Mouse (Mus musculus) ovary, adult 18-20 months (tissue): ENCODE results near the gene Nudc.

Experiments
- DNase-seq: peaks from one replicate; pipeline ENCODE4 v3.0.0; 2022; ENCODE audit warnings: low spot score, mixed read lengths

Nudc gene

GRCm38 (mm10) chr4:133545272-133546231 lies at the start of gene Nudc:
Gene Nudc (minus strand): TSS chr4:133545996.
- DNase-seq, result peak; percentile 93

- DNase-seq, result no peak
Observed at GRCm38 (mm10) chr4:133595538-133595937, 49.7 kb upstream of the Nudc start.

GRCm38 (mm10) chr4:133592570-133592969 lies 46.8 kb upstream of the Nudc start:
- no peak for DNase-seq

GRCm38 (mm10) chr4:133584059-133584951 lies 38.5 kb upstream of the Nudc start, which contains the start of gene Gpn2:
Gene Gpn2 (plus strand): TSS chr4:133584362.
- DNase-seq, result peak; percentile 66

- DNase-seq, result no peak
Observed at GRCm38 (mm10) chr4:133583690-133584058, 37.9 kb upstream of the Nudc start.

- no peak for DNase-seq
Observed at GRCm38 (mm10) chr4:133577983-133578382, 32.2 kb upstream of the Nudc start.

GRCm38 (mm10) chr4:133574843-133575202 lies 29.0 kb upstream of the Nudc start:
- no peak for DNase-seq

- DNase-seq, result peak; percentile 85
Observed at GRCm38 (mm10) chr4:133574070-133574842, 28.5 kb upstream of the Nudc start, which contains the start of gene Gpatch3. Gene Gpatch3 (plus strand): TSS chr4:133574745.

- peak; percentile 44 for DNase-seq
Observed at GRCm38 (mm10) chr4:133570066-133570466, 24.3 kb upstream of the Nudc start.

GRCm38 (mm10) chr4:133569291-133570065 lies 23.7 kb upstream of the Nudc start:
- DNase-seq, result no peak

GRCm38 (mm10) chr4:133567251-133567650 lies 21.5 kb upstream of the Nudc start:
- no peak for DNase-seq

- peak; percentile 77 for DNase-seq
Observed at GRCm38 (mm10) chr4:133563123-133563571, 17.4 kb upstream of the Nudc start.

- no peak for DNase-seq
Observed at GRCm38 (mm10) chr4:133561622-133562021, 15.8 kb upstream of the Nudc start.

GRCm38 (mm10) chr4:133559846-133560245 lies 14.1 kb upstream of the Nudc start:
- no peak for DNase-seq

GRCm38 (mm10) chr4:133557041-133557717 lies 11.4 kb upstream of the Nudc start:
- DNase-seq, result no peak

GRCm38 (mm10) chr4:133553448-133554330 lies 7.9 kb upstream of the Nudc start:
- peak; percentile 16 for DNase-seq

GRCm38 (mm10) chr4:133552768-133553447 lies 7.1 kb upstream of the Nudc start, which contains the start of gene Nr0b2:
Gene Nr0b2 (plus strand): TSS chr4:133553376.
- peak; percentile 75 for DNase-seq

- no peak for DNase-seq
Observed at GRCm38 (mm10) chr4:133552029-133552428, 6.2 kb upstream of the Nudc start.

- DNase-seq, result no peak
Observed at GRCm38 (mm10) chr4:133536652-133537051, 9.1 kb downstream of the Nudc start.
